Mouse (Mus musculus) liver, postnatal 0 days (tissue): ENCODE data around the gene Ndufa3.
"Not testable (repeated sequence)": the region's sequence is repeated elsewhere in the genome, so short reads cannot be mapped to it uniquely, and the experiment has no call there.

Experiments
- CTCF ChIP-seq: sonication (generic); IDR thresholded peaks from 2 replicates; pipeline ENCODE4 v1.5.1; 2016; ENCODE audit warnings: antibody characterized with exemption, low read depth
- EP300 ChIP-seq: IDR thresholded peaks from 2 replicates; pipeline ENCODE4 v1.6.1; 2016; ENCODE audit warnings: antibody characterized with exemption, low read depth, mild to moderate bottlenecking

- TF ChIP-seq EP300, CTCF: not testable (repeated sequence)
These were observed 46.6 kb upstream of the Ndufa3 start for GRCm38 (mm10) chr7:3570580-3570979.
